Mouse (Mus musculus): Measurements from ENCODE around the gene Lgals4. TPM values are rescaled to one million over a fixed set of nuclear protein-coding genes. Genes with fewer than 3 reads are reported as not detected.
A peak's percentile ranks its signal among the peaks of the same experiment; 100 is the strongest.

The Lgals4 gene
- polyA plus RNA-seq, 1 experiment from 2014 or later: 5.6 TPM

DNA sequence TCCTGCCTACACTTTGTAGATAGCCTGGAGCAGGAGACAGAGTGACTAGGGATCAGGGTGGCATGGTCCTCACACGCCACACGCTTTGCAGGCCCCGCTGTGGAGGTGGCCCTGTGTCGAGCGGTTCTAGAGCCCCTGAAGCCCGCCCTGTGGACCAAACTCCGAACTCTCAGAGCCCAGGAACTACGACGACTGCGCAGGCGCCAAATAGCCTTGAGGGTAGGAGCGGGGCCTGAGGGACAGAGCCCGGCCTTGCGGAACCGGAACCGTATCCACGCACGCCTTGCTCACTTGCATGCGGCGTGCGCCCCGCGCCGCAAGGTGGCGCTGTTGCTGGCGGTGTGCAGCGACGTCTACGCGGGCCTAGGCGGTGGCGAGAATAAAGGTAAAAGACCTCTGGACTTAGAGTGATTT, 37.1 kb upstream of the Lgals4 start:
- WGBS: 13% methylated on average over 32 of the region's 32 CpGs
- Histone ChIP-seq H3K4me3 (peak overlapping the region; percentile 9; the same call in 1 of the 2 replicates), H3K27ac (no peak overlapping the region; the same call in 1 of the 2 replicates), H3K9me3 (no peaks in the 10 kb centered on the region), H3K4me2 (peak overlapping the region; percentile 45), H3K4me1 (replicated peaks) (peaks cover 8% of the 10 kb centered on the region), H3K36me3 (no peaks in the 10 kb centered on the region), H3K9ac (peak overlapping the region; percentile 53), H3K27me3 (no peaks in the 10 kb centered on the region)
- ATAC-seq (ENCODE audit: low FRiP score): peak; percentile 60

GRCm38 (mm10) chr7:28799994-28800393, 33.7 kb upstream of the Lgals4 start:
- Histone ChIP-seq H3K4me1 (replicated peaks) (peaks cover 24% of the 10 kb centered on the region), H3K4me2 (no peak overlapping the region), H3K36me3 (no peaks in the 10 kb centered on the region), H3K27ac (no peak overlapping the region), H3K4me3 (no peak overlapping the region), H3K9me3 (no peaks in the 10 kb centered on the region), H3K9ac (no peak overlapping the region), H3K27me3 (no peaks in the 10 kb centered on the region)
- ATAC-seq (ENCODE audit: low FRiP score): no peak
- WGBS: 95% methylated on average over 9 of the region's 9 CpGs

DNA sequence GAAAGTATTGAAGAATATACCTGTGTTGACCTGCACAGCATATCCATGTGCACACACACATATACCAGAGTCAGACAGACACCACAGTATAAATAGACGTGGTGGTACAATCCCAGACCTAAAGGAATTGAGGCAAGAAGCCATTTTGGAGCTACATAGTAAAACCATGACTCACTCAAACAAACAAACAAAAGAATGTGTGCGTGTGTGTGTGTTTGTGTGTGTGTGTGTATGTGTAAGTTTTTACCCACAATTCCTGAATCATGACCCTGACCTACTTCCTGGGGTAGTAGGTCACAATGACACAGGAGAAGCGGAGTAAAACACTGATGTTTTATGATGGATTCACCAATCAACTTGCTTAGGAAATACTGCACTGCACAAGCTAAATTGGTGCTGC, 32.2 kb upstream of the Lgals4 start:
- WGBS: 82% methylated on average over 3 of the region's 3 CpGs
- no peaks in the 10 kb centered on the region for H3K36me3 ChIP-seq
- H3K27ac ChIP-seq: no peak overlapping the region
- no peak for ATAC-seq (ENCODE audit: low FRiP score)
- H3K9me3 ChIP-seq: no peaks in the 10 kb centered on the region
- H3K4me2 ChIP-seq: no peak overlapping the region
- no peak overlapping the region for H3K9ac ChIP-seq
- H3K4me1 ChIP-seq (replicated peaks): peaks cover 22% of the 10 kb centered on the region
- no peaks in the 10 kb centered on the region for H3K27me3 ChIP-seq
- no peak overlapping the region for H3K4me3 ChIP-seq

GRCm38 (mm10) chr7:28801901-28802670, 31.6 kb upstream of the Lgals4 start:
- no peaks in the 10 kb centered on the region for H3K36me3 ChIP-seq
- no peaks in the 10 kb centered on the region for H3K27me3 ChIP-seq
- H3K9me3 ChIP-seq: no peaks in the 10 kb centered on the region
- WGBS: 30% methylated on average over 10 of the region's 10 CpGs
- H3K4me1 ChIP-seq (replicated peaks): peaks cover 16% of the 10 kb centered on the region
- no peak overlapping the region for H3K9ac ChIP-seq
- no peak for ATAC-seq (ENCODE audit: low FRiP score)
- no peak overlapping the region for H3K4me2 ChIP-seq
- H3K4me3 ChIP-seq: no peak overlapping the region
- peak overlapping the region; percentile 70 for H3K27ac ChIP-seq

DNA sequence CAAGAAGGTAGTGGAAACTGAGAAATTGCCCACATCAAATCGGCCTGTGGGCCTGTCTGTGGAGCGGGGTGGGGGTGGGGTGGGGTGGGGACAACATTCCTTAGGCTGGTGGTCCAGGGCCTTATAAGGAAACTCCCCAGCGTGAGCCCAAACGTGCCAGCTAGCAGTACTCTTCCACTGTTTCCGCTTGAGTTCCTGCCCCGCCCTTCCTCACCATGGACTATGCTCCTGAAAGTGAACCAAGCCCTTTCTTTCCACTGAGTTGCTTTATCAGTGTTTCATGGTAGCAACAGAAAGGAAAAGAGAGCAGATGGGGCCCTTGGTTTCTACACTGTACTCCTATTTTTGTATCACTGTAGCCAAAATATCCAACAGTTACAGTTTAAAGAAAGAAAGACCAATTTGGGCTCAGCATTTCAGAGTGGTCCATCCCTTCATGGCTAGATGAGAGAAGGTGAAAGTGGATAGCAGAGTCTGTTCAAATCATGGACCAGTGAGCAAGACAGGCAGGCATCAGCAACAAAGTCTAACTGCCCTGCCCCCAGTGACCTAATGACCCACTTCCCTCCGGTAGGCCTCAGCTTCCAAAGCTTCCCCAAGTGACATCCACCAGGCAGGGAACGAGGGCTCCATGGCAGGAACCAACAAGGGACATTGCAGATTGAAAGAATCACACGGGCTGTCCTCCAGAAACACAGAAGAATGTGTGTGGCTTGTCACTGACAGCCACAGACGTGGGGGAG, 30.6 kb upstream of the Lgals4 start:
- no peak overlapping the region for H3K4me3 ChIP-seq
- no peak overlapping the region for H3K9ac ChIP-seq
- no peaks in the 10 kb centered on the region for H3K9me3 ChIP-seq
- H3K36me3 ChIP-seq: no peaks in the 10 kb centered on the region
- no peak overlapping the region for H3K4me2 ChIP-seq
- no peak for ATAC-seq (ENCODE audit: low FRiP score)
- H3K4me1 ChIP-seq (replicated peaks): peaks cover 21% of the 10 kb centered on the region
- H3K27me3 ChIP-seq: no peaks in the 10 kb centered on the region
- peak overlapping the region; percentile 70 for H3K27ac ChIP-seq
- WGBS: 7% methylated on average over 10 of the region's 10 CpGs

DNA sequence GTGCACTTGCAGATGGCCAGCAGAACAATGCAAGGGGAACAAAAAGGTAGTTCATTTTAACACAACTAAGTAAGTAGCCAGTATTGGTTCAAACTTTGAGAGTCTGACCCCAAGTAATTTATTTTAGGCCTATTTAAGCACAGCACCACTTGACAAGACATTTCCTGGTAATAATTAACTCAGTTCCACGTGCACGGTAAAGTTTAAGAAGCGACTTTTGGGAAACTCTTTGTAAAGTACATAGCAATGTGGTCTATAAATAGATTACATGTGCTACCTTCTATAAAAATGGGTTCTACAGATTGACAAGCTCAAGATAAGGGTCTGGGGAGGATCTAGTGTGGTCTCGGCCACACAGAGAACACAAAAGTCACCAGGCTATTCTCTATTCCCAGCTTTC, 29.9 kb upstream of the Lgals4 start:
- H3K4me2 ChIP-seq: no peak overlapping the region
- H3K4me3 ChIP-seq: no peak overlapping the region
- no peak overlapping the region for H3K9ac ChIP-seq
- H3K27ac ChIP-seq: no peak overlapping the region
- WGBS: 51% methylated on average over 4 of the region's 4 CpGs
- no peaks in the 10 kb centered on the region for H3K27me3 ChIP-seq
- no peaks in the 10 kb centered on the region for H3K9me3 ChIP-seq
- H3K36me3 ChIP-seq: no peaks in the 10 kb centered on the region
- H3K4me1 ChIP-seq (replicated peaks): peaks cover 25% of the 10 kb centered on the region
- ATAC-seq (ENCODE audit: low FRiP score): no peak

GRCm38 (mm10) chr7:28806869-28807268, 26.8 kb upstream of the Lgals4 start:
- no peak overlapping the region for H3K9ac ChIP-seq
- H3K36me3 ChIP-seq: no peaks in the 10 kb centered on the region
- WGBS: 74% methylated on average over 4 of the region's 4 CpGs
- no peak overlapping the region for H3K27ac ChIP-seq
- H3K4me1 ChIP-seq (replicated peaks): peaks cover 34% of the 10 kb centered on the region
- no peaks in the 10 kb centered on the region for H3K27me3 ChIP-seq
- no peak for ATAC-seq (ENCODE audit: low FRiP score)
- H3K4me3 ChIP-seq: no peak overlapping the region
- no peak overlapping the region for H3K4me2 ChIP-seq
- no peaks in the 10 kb centered on the region for H3K9me3 ChIP-seq

GRCm38 (mm10) chr7:28807641-28808220, 25.9 kb upstream of the Lgals4 start:
- WGBS: 46% methylated on average over 6 of the region's 8 CpGs
- ATAC-seq (ENCODE audit: low FRiP score): no peak
- H3K4me3 ChIP-seq: peak overlapping the region; percentile 76
- H3K9me3 ChIP-seq: no peaks in the 10 kb centered on the region
- H3K4me2 ChIP-seq: peak overlapping the region; percentile 94
- H3K27me3 ChIP-seq: no peaks in the 10 kb centered on the region
- H3K9ac ChIP-seq: peak overlapping the region; percentile 92
- peaks cover 36% of the 10 kb centered on the region for H3K4me1 ChIP-seq (replicated peaks)
- peaks cover 8% of the 10 kb centered on the region for H3K36me3 ChIP-seq
- H3K27ac ChIP-seq: peak overlapping the region; percentile 100

- H3K27ac ChIP-seq: peak within 1 kb of the TSS; percentile 100
- WGBS: 3% methylated on average over 34 of the region's 35 CpGs
- H3K9ac ChIP-seq: peak within 1 kb of the TSS; percentile 92
- no peaks in the 10 kb centered on the region for H3K9me3 ChIP-seq
- ATAC-seq (ENCODE audit: low FRiP score): no peak
- H3K27me3 ChIP-seq: no peaks in the 10 kb centered on the region
- H3K4me2 ChIP-seq: peak within 1 kb of the TSS; percentile 94
- peak within 1 kb of the TSS; percentile 76 for H3K4me3 ChIP-seq
- peaks cover 14% of the 10 kb centered on the region for H3K36me3 ChIP-seq
- H3K4me1 ChIP-seq (replicated peaks): peaks cover 36% of the 10 kb centered on the region
Measured at GRCm38 (mm10) chr7:28808221-28808941, 25.3 kb upstream of the Lgals4 start, which contains the start of gene Hnrnpl. TSS of gene Hnrnpl (plus strand) at chr7:28808541.

GRCm38 (mm10) chr7:28808957-28809393, 24.7 kb upstream of the Lgals4 start:
- peak overlapping the region; percentile 76 for H3K4me3 ChIP-seq
- H3K36me3 ChIP-seq: peaks cover 20% of the 10 kb centered on the region
- H3K27me3 ChIP-seq: no peaks in the 10 kb centered on the region
- peak overlapping the region; percentile 100 for H3K27ac ChIP-seq
- no peaks in the 10 kb centered on the region for H3K9me3 ChIP-seq
- H3K4me2 ChIP-seq: peak overlapping the region; percentile 94
- H3K4me1 ChIP-seq (replicated peaks): peaks cover 39% of the 10 kb centered on the region
- WGBS: under 1% methylated on average over 31 of the region's 32 CpGs
- ATAC-seq (ENCODE audit: low FRiP score): peak; percentile 58
- peak overlapping the region; percentile 92 for H3K9ac ChIP-seq

DNA sequence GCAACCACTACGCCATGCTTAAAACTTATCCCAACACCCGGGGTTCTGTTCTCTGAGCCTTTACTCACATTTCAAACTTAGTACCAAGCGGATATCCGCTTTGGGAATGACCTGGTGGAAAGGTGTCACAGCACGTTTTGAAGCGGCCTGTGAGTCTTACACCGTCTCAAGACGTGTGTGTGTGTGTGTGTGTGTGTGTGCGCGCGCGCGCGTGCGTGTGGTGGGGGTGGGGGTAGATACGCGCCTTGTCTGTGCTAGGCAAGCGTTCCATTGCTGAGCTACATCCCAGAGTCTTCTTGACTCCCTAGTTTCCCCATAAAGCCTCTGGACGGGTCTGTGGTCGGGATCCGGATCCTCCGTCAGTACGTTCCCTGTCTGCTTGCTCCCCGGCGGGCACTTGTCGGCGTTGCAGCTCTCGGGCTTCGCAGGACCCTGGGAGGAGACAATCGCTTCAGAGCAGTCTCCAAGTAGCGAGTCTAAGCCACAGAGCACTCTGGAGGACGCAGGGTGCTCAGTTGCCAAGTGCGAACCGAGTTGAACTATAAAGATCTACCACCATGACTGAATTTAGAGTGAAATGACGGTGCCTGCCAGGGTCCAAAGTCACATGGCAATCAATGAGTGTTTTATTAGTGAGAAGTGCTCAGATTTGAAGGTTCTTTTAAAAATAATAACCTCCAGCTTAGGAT, 24.1 kb upstream of the Lgals4 start:
- H3K4me2 ChIP-seq: peak overlapping the region; percentile 94
- H3K4me1 ChIP-seq (replicated peaks): peaks cover 40% of the 10 kb centered on the region
- WGBS: 0% methylated on average over 32 of the region's 35 CpGs
- H3K36me3 ChIP-seq: peaks cover 26% of the 10 kb centered on the region
- peak overlapping the region; percentile 100 for H3K27ac ChIP-seq
- H3K27me3 ChIP-seq: no peaks in the 10 kb centered on the region
- H3K4me3 ChIP-seq: peak overlapping the region; percentile 76
- no peaks in the 10 kb centered on the region for H3K9me3 ChIP-seq
- peak overlapping the region; percentile 92 for H3K9ac ChIP-seq
- peak; percentile 33 for ATAC-seq (ENCODE audit: low FRiP score)

Data from hindbrain, embryonic 13.5 days (tissue).